Comparison of ENCODE assay signal across 22 mouse cellular contexts in genomic region chr12:54194159-54194558, GRCm38 (mm10). TPM values are rescaled to one million over a fixed set of nuclear protein-coding genes. Genes with fewer than 3 reads are reported as not detected.
A peak's percentile ranks its signal among the peaks of the same experiment; 100 is the strongest.
DNase-seq lines count a peak whose midpoint lies in the region; ATAC-seq and TF ChIP-seq lines count a peak whose summit lies in the region.
"Had no signal": no experiment of that assay in that cellular context is flagged by ENCODE, and none has a peak within 500 bp of the region (broad histone marks: within the 10 kb centered on the region; RNA-seq: fewer than 3 reads in every experiment).

No protein-coding gene starts in this region.

- H3K4me3 ChIP-seq in embryonic facial prominence, embryonic 11.5 days (ENCODE audit: low read depth, low read length): no peak overlapping the region
- H3K4me3 ChIP-seq in embryonic facial prominence, embryonic 10.5 days: no peak overlapping the region
- H3K4me3 ChIP-seq in hindbrain, embryonic 10.5 days: no peak overlapping the region
- no peak overlapping the region for H3K4me3 ChIP-seq in hindbrain, embryonic 16.5 days (ENCODE audit: low read length)
- no peak overlapping the region for H3K4me3 ChIP-seq in midbrain, postnatal 0 days (ENCODE audit: low read depth, low read length)
- H3K4me3 ChIP-seq in midbrain, embryonic 16.5 days (ENCODE audit: low read depth, low read length): no peak overlapping the region
- H3K4me3 ChIP-seq: heart, embryonic 12.5 days; limb, embryonic 12.5 days had no signal

- no peaks in the 10 kb centered on the region for H3K36me3 ChIP-seq in embryonic facial prominence, embryonic 11.5 days (replicated peaks; ENCODE audit: control insufficient read depth, insufficient read depth, low read depth, low read length)
- H3K36me3 ChIP-seq in embryonic facial prominence, embryonic 10.5 days (replicated peaks): no peaks in the 10 kb centered on the region
- no peaks in the 10 kb centered on the region for H3K36me3 ChIP-seq in hindbrain, embryonic 10.5 days
- H3K36me3 ChIP-seq in hindbrain, embryonic 16.5 days (ENCODE audit: control insufficient read depth, insufficient read depth, low read length): no peaks in the 10 kb centered on the region
- no peaks in the 10 kb centered on the region for H3K36me3 ChIP-seq in midbrain, postnatal 0 days (ENCODE audit: insufficient read depth, low read length)
- H3K36me3 ChIP-seq in midbrain, embryonic 16.5 days (ENCODE audit: control insufficient read depth, insufficient read depth, low read length): no peaks in the 10 kb centered on the region
- H3K36me3 ChIP-seq: heart, embryonic 12.5 days; limb, embryonic 12.5 days had no signal

- no peaks in the 10 kb centered on the region for H3K9me3 ChIP-seq in embryonic facial prominence, embryonic 11.5 days (replicated peaks; ENCODE audit: control insufficient read depth, low read length)
- 0 out of 2 replicates have a peak, but pooled peaks cover 3% of the 10 kb centered on the region for H3K9me3 ChIP-seq in embryonic facial prominence, embryonic 10.5 days
- no peaks in the 10 kb centered on the region for H3K9me3 ChIP-seq in hindbrain, embryonic 10.5 days
- no peaks in the 10 kb centered on the region for H3K9me3 ChIP-seq in hindbrain, embryonic 16.5 days (ENCODE audit: control insufficient read depth, low read length)
- H3K9me3 ChIP-seq in midbrain, postnatal 0 days (ENCODE audit: low read length): no peaks in the 10 kb centered on the region
- no peaks in the 10 kb centered on the region for H3K9me3 ChIP-seq in midbrain, embryonic 16.5 days (replicated peaks; ENCODE audit: control insufficient read depth, low read length, poor library complexity, severe bottlenecking)
- H3K9me3 ChIP-seq: limb, embryonic 12.5 days had no signal

- TF ChIP-seq CTCF in midbrain, postnatal 0 days (IDR thresholded peaks at IDR 0.05): no peak

- peak; percentile 16 for DNase-seq in embryonic facial prominence, embryonic 11.5 days (ENCODE audit: low spot score)
- no peak for DNase-seq in embryonic facial prominence, embryonic 10.5 days (ENCODE audit: low spot score)
- no peak for DNase-seq in hindbrain, embryonic 10.5 days (ENCODE audit: low spot score)
- peak; percentile 51 for DNase-seq in midbrain, postnatal 0 days (ENCODE audit: low spot score)
- DNase-seq in cerebellum, adult 9-11 months: no peak
- DNase-seq: adrenal gland, postnatal 14 days; cerebellum, adult 8-10 months; gastrocnemius, postnatal 14 days; heart, adult 18-20 months; heart, postnatal 14 days; kidney, postnatal 36 days; liver, postnatal 0 days; right cerebral cortex, postnatal 4 days; thymus, adult 18-20 months; thymus, postnatal 36 days had no signal

- H3K9ac ChIP-seq in embryonic facial prominence, embryonic 11.5 days (replicated peaks; ENCODE audit: low read length): no peak overlapping the region
- no peak overlapping the region for H3K9ac ChIP-seq in hindbrain, embryonic 16.5 days (ENCODE audit: low read depth, low read length)
- no peak overlapping the region for H3K9ac ChIP-seq in midbrain, postnatal 0 days (replicated peaks; ENCODE audit: low read length, poor library complexity, severe bottlenecking)
- H3K9ac ChIP-seq in midbrain, embryonic 16.5 days (ENCODE audit: low read depth, low read length): no peak overlapping the region
- H3K9ac ChIP-seq: heart, embryonic 12.5 days; limb, embryonic 12.5 days; liver, postnatal 0 days had no signal

- no peak for ATAC-seq in embryonic facial prominence, embryonic 11.5 days (replicated peaks; ENCODE audit: insufficient number of reproducible peaks, low FRiP score, low TSS enrichment, low read depth)
- no peak for ATAC-seq in hindbrain, embryonic 16.5 days
- ATAC-seq in midbrain, postnatal 0 days (ENCODE audit: low FRiP score): no peak
- no peak for ATAC-seq in midbrain, embryonic 16.5 days
- ATAC-seq: intestine, postnatal 0 days; liver, postnatal 0 days; lung, postnatal 0 days had no signal

- H3K27ac ChIP-seq in embryonic facial prominence, embryonic 11.5 days (replicated peaks; ENCODE audit: low read depth, low read length): no peak overlapping the region
- H3K27ac ChIP-seq in embryonic facial prominence, embryonic 10.5 days (replicated peaks): no peak overlapping the region; the same call in 1 of the 2 replicates
- H3K27ac ChIP-seq in hindbrain, embryonic 10.5 days: peak overlapping the region; percentile 64; the same call in 1 of the 2 replicates
- H3K27ac ChIP-seq in hindbrain, embryonic 16.5 days (ENCODE audit: low read depth, low read length): no peak overlapping the region
- no peak overlapping the region for H3K27ac ChIP-seq in midbrain, postnatal 0 days (ENCODE audit: low read depth, low read length)
- no peak overlapping the region for H3K27ac ChIP-seq in midbrain, embryonic 16.5 days (ENCODE audit: low read length)
- H3K27ac ChIP-seq: limb, embryonic 12.5 days had no signal

- WGBS in embryonic facial prominence, embryonic 11.5 days: 17% methylated on average over 5 of the region's 5 CpGs
- WGBS in embryonic facial prominence, embryonic 10.5 days: 27% methylated on average over 5 of the region's 5 CpGs
- 14% methylated on average over 5 of the region's 5 CpGs for WGBS in hindbrain, embryonic 10.5 days
- WGBS in hindbrain, embryonic 16.5 days: 14% methylated on average over 5 of the region's 5 CpGs
- WGBS in midbrain, postnatal 0 days: 17% methylated on average over 5 of the region's 5 CpGs
- WGBS in midbrain, embryonic 16.5 days: 8% methylated on average over 5 of the region's 5 CpGs

- H3K4me1 ChIP-seq in embryonic facial prominence, embryonic 11.5 days (ENCODE audit: control insufficient read depth, insufficient read depth, low read length): peaks cover 3% of the 10 kb centered on the region
- H3K4me1 ChIP-seq in embryonic facial prominence, embryonic 10.5 days: peaks cover 58% of the 10 kb centered on the region
- peaks cover 68% of the 10 kb centered on the region for H3K4me1 ChIP-seq in hindbrain, embryonic 10.5 days (replicated peaks)
- peaks cover 35% of the 10 kb centered on the region for H3K4me1 ChIP-seq in hindbrain, embryonic 16.5 days (ENCODE audit: control insufficient read depth, insufficient read depth, low read depth, low read length)
- peaks cover 6% of the 10 kb centered on the region; the same call in 1 of the 2 replicates for H3K4me1 ChIP-seq in midbrain, postnatal 0 days (ENCODE audit: insufficient read depth, low read length)
- peaks cover 23% of the 10 kb centered on the region for H3K4me1 ChIP-seq in midbrain, embryonic 16.5 days (ENCODE audit: control insufficient read depth, insufficient read depth, low read length)

- no peak overlapping the region for H3K4me2 ChIP-seq in embryonic facial prominence, embryonic 11.5 days (ENCODE audit: low read depth, low read length)
- no peak overlapping the region for H3K4me2 ChIP-seq in hindbrain, embryonic 16.5 days (ENCODE audit: low read length)
- H3K4me2 ChIP-seq in midbrain, postnatal 0 days (ENCODE audit: low read depth, low read length, poor library complexity, severe bottlenecking): no peak overlapping the region
- no peak overlapping the region for H3K4me2 ChIP-seq in midbrain, embryonic 16.5 days (ENCODE audit: low read length)
- H3K4me2 ChIP-seq: heart, embryonic 12.5 days; limb, embryonic 12.5 days; liver, embryonic 11.5 days had no signal

- H3K27me3 ChIP-seq in embryonic facial prominence, embryonic 11.5 days (ENCODE audit: control insufficient read depth, insufficient read depth, low read length): no peaks in the 10 kb centered on the region
- H3K27me3 ChIP-seq in embryonic facial prominence, embryonic 10.5 days (replicated peaks; ENCODE audit: low read depth, poor library complexity, severe bottlenecking): 0 out of 2 replicates have a peak, but pooled peaks cover 3% of the 10 kb centered on the region
- H3K27me3 ChIP-seq in hindbrain, embryonic 10.5 days (ENCODE audit: insufficient read depth, poor library complexity, severe bottlenecking): peaks cover 4% of the 10 kb centered on the region; the same call in 1 of the 2 replicates
- no peaks in the 10 kb centered on the region for H3K27me3 ChIP-seq in hindbrain, embryonic 16.5 days (replicated peaks; ENCODE audit: control insufficient read depth, insufficient read depth, low read length)
- H3K27me3 ChIP-seq in midbrain, postnatal 0 days (ENCODE audit: insufficient read depth, low read length): no peaks in the 10 kb centered on the region
- H3K27me3 ChIP-seq in midbrain, embryonic 16.5 days (ENCODE audit: control insufficient read depth, insufficient read depth, low read depth, low read length): no peaks in the 10 kb centered on the region; the same call in 1 of the 2 replicates
- H3K27me3 ChIP-seq: heart, embryonic 12.5 days had no signal

RNA-seq across cellular contexts. Expression of gene Egln3, which starts 9.5 kb away (rescaled TPM):
- polyA plus RNA-seq in embryonic facial prominence, embryonic 11.5 days (2014; fragmentation: Nextera tagmentation; extraction: Ambion mirVana): 5.8 TPM in 2 replicates
- 4.7 and 5.5 TPM in 2 replicates for polyA plus RNA-seq in embryonic facial prominence, embryonic 10.5 days (2016; fragmentation: Nextera tagmentation; extraction: Ambion mirVana)
- 4.6 and 5.9 TPM in 2 replicates for polyA plus RNA-seq in hindbrain, embryonic 10.5 days (2016; fragmentation: Nextera tagmentation; extraction: Ambion mirVana)
- 7.4 and 7.6 TPM in 2 replicates for polyA plus RNA-seq in hindbrain, embryonic 16.5 days (2015; fragmentation: Nextera tagmentation; extraction: Ambion mirVana)
- total RNA-seq in midbrain, postnatal 0 days (2014; rRNA removed): 8.0 and 11.2 TPM in 2 replicates
- 3.5 and 3.6 TPM in 2 replicates for polyA plus RNA-seq in midbrain, postnatal 0 days (2015; fragmentation: Nextera tagmentation; extraction: Ambion mirVana)
- 3.4 and 5.7 TPM in 2 replicates for polyA plus RNA-seq in midbrain, embryonic 16.5 days (2015; fragmentation: Nextera tagmentation; extraction: Ambion mirVana)

Comparison
In these comparisons a context has a peak if more than half of its experiments do, and no peak if none do; other contexts are left out.
1. DNase-seq: peak in embryonic facial prominence, embryonic 11.5 days (single experiment) and midbrain, postnatal 0 days (single experiment); none in embryonic facial prominence, embryonic 10.5 days (single experiment), hindbrain, embryonic 10.5 days (single experiment) and cerebellum, adult 9-11 months (single experiment).